Mouse (Mus musculus) thymus, adult 2 months (tissue): Measurements from ENCODE around the gene Kif3c. TPM values are rescaled to one million over a fixed set of nuclear protein-coding genes. Genes with fewer than 3 reads are reported as not detected.

Source experiments
- DNase-seq: peaks from one replicate; pipeline ENCODE4 v3.0.0; 2021
- H3K27ac ChIP-seq: fragments of 200-500 bp; 2 replicates; pipeline ENCODE4 v1.5.1; 2012; ENCODE audit warnings: low read length, control low read depth; ENCODE audit not compliant: control insufficient read depth, insufficient read depth
- H3K27me3 ChIP-seq: fragments of 200-500 bp; 2 replicates; pipeline ENCODE4 v1.6.1; 2012; ENCODE audit warnings: mild to moderate bottlenecking, low read length, moderate library complexity, mixed read lengths; ENCODE audit not compliant: control insufficient read depth, insufficient read depth
- H3K36me3 ChIP-seq: fragments of 200-500 bp; 2 replicates; pipeline ENCODE4 v1.6.1; 2012; ENCODE audit warnings: mild to moderate bottlenecking, low read length, moderate library complexity; ENCODE audit not compliant: control insufficient read depth, insufficient read depth
- H3K4me1 ChIP-seq: fragments of 200-500 bp; replicated peaks from 2 replicates; pipeline ENCODE4 v1.6.1; 2012; ENCODE audit warnings: low read length; ENCODE audit not compliant: control insufficient read depth, insufficient read depth
- H3K4me3 ChIP-seq: fragments of 200-500 bp; 2 replicates; pipeline ENCODE4 v1.5.1; 2012; ENCODE audit warnings: mild to moderate bottlenecking, low read length, control low read depth, moderate library complexity; ENCODE audit not compliant: control insufficient read depth, insufficient read depth
- CTCF ChIP-seq: fragments of 200-500 bp; IDR thresholded peaks from 2 replicates; pipeline ENCODE4 v1.5.1; 2012; ENCODE audit warnings: mild to moderate bottlenecking, control low read depth, low read length, moderate library complexity, borderline replicate concordance; ENCODE audit not compliant: control insufficient read depth, poor library complexity, insufficient read depth; ENCODE audit errors: extremely low read depth
- POLR2A ChIP-seq: fragments of 200-500 bp; IDR thresholded peaks from 2 replicates; pipeline ENCODE4 v1.6.1; 2012; ENCODE audit warnings: mild to moderate bottlenecking, low read length, control low read depth, moderate library complexity; ENCODE audit not compliant: control insufficient read depth, poor library complexity, insufficient read depth; ENCODE audit errors: extremely low read depth
- whole genome bisulfite sequencing: fragments of 180-500 bp; shearing (Covaris S2); methylation state at CpG from one replicate; pipeline ENCODE4 v1.1.7; 2018; 5-methylcytosine and 5-hydroxymethylcytosine counted together
- polyA plus RNA-seq: library from polyadenylated mRNA; depleted of rRNA; stranded (reverse); fragments of >200 nt; gene quantifications from 2 replicates; pipeline ENCODE4 v1.2.3, GENCODE M21; 2012; rRNA removed

Gene Kif3c
- polyA plus RNA-seq, 1 experiment, result 17.5 TPM

DNA sequence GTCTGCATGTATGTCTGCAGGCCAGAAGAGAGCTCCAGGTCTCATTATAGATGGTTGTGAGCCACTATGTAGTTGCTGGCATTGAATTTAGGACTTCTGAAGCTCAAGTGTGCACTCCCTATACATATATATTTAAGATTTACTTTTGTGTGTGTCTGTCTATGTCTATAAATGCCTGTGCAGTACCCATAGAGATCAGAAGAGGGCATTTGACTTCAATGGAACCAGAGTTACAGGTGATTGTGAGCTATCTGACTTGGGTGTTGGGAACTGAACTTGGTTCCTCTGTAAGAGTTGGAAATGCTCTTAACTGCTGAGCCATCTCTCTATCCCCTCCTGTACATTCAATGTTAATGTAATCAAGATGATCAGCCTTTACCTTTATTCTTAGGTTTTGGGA lies 66.1 kb downstream of the Kif3c start:
- Histone ChIP-seq H3K27ac (no peak overlapping the region), H3K4me1 (0 out of 2 replicates have a peak, but pooled peaks cover 2% of the 10 kb centered on the region), H3K4me3 (no peak overlapping the region), H3K36me3 (no peaks in the 10 kb centered on the region), H3K27me3 (no peaks in the 10 kb centered on the region)
- no peak for TF ChIP-seq POLR2A
- no peak for TF ChIP-seq CTCF
- no peak for DNase-seq

DNA sequence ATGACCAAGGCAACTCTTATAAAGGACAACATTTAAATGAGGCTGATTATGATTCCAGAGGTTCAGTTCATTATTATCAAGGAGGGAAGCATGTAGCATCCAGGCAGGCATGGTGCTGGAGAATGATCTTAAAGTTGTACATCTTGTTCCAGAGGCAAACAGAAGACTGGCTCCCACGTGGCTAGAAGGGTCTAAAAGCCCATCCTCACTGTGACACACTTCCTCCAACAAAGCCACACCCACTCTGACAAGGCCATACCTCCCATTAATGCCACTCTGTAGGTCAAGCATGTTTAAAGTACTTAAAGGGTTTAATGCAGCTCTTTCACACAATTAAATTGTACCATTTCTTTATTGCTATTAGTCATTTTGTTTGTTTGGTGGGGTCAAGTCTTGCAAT lies 68.8 kb downstream of the Kif3c start:
- no peak for DNase-seq
- H3K27ac ChIP-seq, result no peak overlapping the region
- WGBS, result 19% methylated on average over 1 of the region's 1 CpGs
- H3K36me3 ChIP-seq, result no peaks in the 10 kb centered on the region
- H3K4me3 ChIP-seq, result no peak overlapping the region
- no peaks in the 10 kb centered on the region for H3K4me1 ChIP-seq
- TF ChIP-seq CTCF (no peak), POLR2A (no peak)
- H3K27me3 ChIP-seq, result no peaks in the 10 kb centered on the region

DNA sequence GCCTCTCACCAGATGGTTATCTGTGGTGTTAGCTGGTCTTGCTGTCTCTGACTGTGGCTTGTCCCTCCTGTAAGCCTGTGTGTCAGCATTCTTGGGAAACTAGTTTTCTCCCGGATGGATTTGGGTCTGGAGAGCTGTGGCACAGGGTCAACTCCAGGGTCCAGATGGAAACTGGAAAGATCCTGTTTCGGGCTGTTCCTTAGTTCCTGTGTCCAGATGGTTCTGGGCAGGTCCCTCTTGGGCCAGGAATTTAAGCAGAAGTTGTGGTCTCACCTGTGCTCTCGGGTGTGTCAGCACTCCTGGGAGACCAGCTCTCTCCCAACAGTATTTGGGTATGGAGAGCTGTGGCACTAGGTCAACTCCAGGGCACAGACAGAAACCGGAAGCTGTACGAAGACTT lies 71.5 kb downstream of the Kif3c start:
- no peak for DNase-seq
- 80% methylated on average over 5 of the region's 5 CpGs for WGBS
- no peak overlapping the region for H3K4me3 ChIP-seq
- TF ChIP-seq POLR2A (no peak), CTCF (no peak)
- no peaks in the 10 kb centered on the region; the same call in 1 of the 2 replicates for H3K4me1 ChIP-seq
- H3K27me3 ChIP-seq, result no peaks in the 10 kb centered on the region
- no peaks in the 10 kb centered on the region for H3K36me3 ChIP-seq
- H3K27ac ChIP-seq, result no peak overlapping the region

DNA sequence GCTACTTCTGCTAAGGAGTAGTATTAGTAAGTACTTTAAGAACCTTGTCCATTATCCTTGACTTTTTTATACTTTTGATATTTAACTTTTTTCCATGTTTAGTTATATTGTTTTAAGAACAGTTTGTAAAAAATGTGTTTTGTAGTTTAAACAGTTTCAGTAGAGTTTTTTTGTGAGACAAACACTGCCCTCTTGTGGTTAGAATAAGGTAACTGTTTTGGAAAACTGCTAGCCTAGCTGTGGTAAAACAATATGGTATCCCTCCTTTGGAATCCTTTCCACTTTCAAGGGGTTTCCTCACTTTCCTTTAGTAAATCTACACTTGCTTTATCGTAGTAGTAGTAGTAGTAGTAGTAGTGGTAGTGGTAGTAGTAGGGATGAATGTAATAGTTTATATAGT lies 72.9 kb downstream of the Kif3c start:
- H3K27ac ChIP-seq, result no peak overlapping the region
- no peak overlapping the region for H3K4me3 ChIP-seq
- H3K36me3 ChIP-seq, result peaks cover under 1% of the 10 kb centered on the region
- no peaks in the 10 kb centered on the region; the same call in 1 of the 2 replicates for H3K4me1 ChIP-seq
- no peak for TF ChIP-seq POLR2A
- TF ChIP-seq CTCF, result no peak
- no peaks in the 10 kb centered on the region for H3K27me3 ChIP-seq
- WGBS, result 97% methylated on average over 1 of the region's 1 CpGs
- no peak for DNase-seq

DNA sequence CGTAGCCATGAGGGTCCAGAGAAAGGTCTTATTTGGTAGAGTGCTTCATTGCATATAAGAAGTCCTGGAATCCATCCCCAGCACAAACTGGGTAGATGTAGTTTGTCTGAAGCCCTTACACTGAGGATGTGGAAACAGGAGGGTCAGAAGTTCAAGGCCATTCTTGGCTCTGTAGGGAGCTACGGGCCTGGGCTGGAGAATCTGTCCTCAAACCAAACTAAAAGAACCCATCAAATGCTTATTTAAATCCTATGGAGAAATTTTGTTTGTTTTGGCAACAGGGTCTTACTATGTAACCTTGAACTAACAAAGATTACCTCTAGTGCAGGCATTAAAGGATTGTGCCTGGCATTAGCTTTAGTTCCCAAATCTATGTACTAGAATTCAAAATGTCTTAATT lies 76.0 kb downstream of the Kif3c start:
- WGBS, result 87% methylated on average over 2 of the region's 2 CpGs
- H3K27ac ChIP-seq, result no peak overlapping the region
- H3K4me3 ChIP-seq, result no peak overlapping the region
- H3K4me1 ChIP-seq, result no peaks in the 10 kb centered on the region; the same call in 1 of the 2 replicates
- DNase-seq, result no peak
- no peaks in the 10 kb centered on the region for H3K27me3 ChIP-seq
- TF ChIP-seq POLR2A (no peak), CTCF (no peak)
- peaks cover 15% of the 10 kb centered on the region for H3K36me3 ChIP-seq

DNA sequence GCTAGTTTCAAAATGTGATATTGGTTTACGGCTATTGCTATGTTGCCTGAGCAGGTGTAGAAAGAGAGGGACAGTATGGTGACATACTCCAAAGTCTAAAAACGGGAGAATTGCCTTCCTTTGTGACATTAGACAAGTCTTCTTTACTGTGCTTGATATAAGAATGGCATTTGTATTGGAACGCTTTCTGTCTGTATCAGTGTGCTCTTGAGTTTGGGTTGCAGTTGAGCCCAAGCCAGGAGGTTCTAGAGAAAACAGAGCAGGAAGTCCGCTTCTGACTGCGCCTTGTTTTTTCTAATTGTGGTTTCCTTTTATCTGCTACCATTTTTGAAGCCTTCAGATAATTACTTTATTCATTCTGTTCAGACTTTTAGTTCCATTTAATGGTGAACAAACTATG lies 76.4 kb downstream of the Kif3c start:
- Histone ChIP-seq H3K4me1 (no peaks in the 10 kb centered on the region; the same call in 1 of the 2 replicates), H3K27ac (no peak overlapping the region), H3K27me3 (no peaks in the 10 kb centered on the region), H3K4me3 (no peak overlapping the region), H3K36me3 (peaks cover 15% of the 10 kb centered on the region)
- no peak for TF ChIP-seq POLR2A
- no peak for TF ChIP-seq CTCF
- 26% methylated on average over 5 of the region's 5 CpGs for WGBS
- no peak for DNase-seq

DNA sequence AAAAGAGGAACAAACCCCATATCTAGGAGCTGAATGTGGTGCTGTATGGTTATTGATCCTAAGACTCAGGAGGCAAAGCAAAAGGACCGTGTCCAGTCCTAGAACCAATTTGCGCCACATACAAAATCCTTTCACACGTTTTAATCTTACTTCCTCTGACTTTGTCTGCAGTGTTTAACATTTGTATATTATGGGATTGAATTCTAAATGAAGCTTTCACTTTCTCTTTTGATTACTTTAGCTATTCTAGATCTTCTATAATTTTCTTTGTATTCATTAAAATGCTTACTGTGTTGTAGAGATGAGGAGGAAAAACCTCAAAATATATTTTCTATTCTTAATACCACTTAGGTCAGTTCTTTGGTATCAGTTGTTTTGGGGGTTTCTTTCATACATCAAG lies 88.6 kb downstream of the Kif3c start:
- TF ChIP-seq CTCF, result no peak
- TF ChIP-seq POLR2A, result no peak
- no peak overlapping the region for H3K4me3 ChIP-seq
- no peak overlapping the region for H3K27ac ChIP-seq
- no peak for DNase-seq
- no peaks in the 10 kb centered on the region for H3K4me1 ChIP-seq
- H3K27me3 ChIP-seq, result no peaks in the 10 kb centered on the region
- WGBS, result 60% methylated on average over 3 of the region's 3 CpGs
- H3K36me3 ChIP-seq, result peaks cover 45% of the 10 kb centered on the region

Other genes with a start within 250 kb of the Kif3c start
- gene Rab10, start 55.2 kb upstream of the Kif3c start, polyA plus RNA-seq, result 37.8 and 44.0 TPM in 2 replicates
- 17.3 and 18.2 TPM in 2 replicates for gene Asxl2, start 61.7 kb downstream of the Kif3c start, polyA plus RNA-seq
- gene Dtnb, start 207.2 kb downstream of the Kif3c start, polyA plus RNA-seq, result 60.7 and 60.8 TPM in 2 replicates